Mouse (Mus musculus): ENCODE results near the gene Ogfrl1.

GRCm38 (mm10) chr1:23320591-23321195 lies 76.9 kb downstream of the Ogfrl1 start:
- TF ChIP-seq CTCF (IDR thresholded peaks at IDR 0.05) (no peak), POLR2A (IDR thresholded peaks at IDR 0.05; ENCODE audit: insufficient read depth, low read depth, low read length) (no peak), EP300 (IDR thresholded peaks at IDR 0.05; ENCODE audit: insufficient read depth, low read depth, low read length) (no peak)

All from heart, adult 2 months (tissue).